Mouse (Mus musculus) inflammation-experienced regulatory T-cells, adult 6 months (primary cell): ENCODE measurements around the gene Tada2b. TPM values are rescaled to one million over a fixed set of nuclear protein-coding genes. Genes with fewer than 3 reads are reported as not detected.
A peak's percentile ranks its signal among the peaks of the same experiment; 100 is the strongest.

Source experiments
- ATAC-seq: one replicate; pipeline ENCODE4 v1.8.0; 2017
- polyA plus RNA-seq, 3 experiments: library from polyadenylated mRNA; unstranded; fragments of 100-300 nt; shearing (Covaris generic); gene quantifications; one replicate each; pipeline ENCODE4 v1.2.1; 2017

The Tada2b gene
- polyA plus RNA-seq, 3 experiments from 2014 or later, result 2.8 to 3.6 (median 3.5) TPM

DNA sequence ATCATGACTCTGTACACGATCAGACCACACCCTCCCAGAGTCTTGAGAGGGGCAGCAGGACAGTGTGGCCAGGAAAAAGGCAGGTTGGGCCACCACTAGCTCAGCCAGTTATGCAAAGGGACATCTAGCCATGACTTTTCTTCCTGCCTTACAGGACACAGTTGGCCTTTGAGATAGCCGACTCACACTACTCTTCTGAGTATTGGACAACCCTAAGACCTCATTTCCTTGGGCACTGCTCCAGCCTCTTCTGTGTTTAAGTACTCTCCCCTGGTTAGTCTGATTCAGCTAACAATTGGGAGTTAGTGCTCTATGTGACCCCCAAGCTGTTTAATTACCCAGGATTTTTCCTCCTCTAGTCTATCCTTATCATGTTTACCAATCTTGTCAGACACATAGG lies 4.3 kb downstream of the Tada2b start:
- no peak for ATAC-seq

- no peak for ATAC-seq
Observed at GRCm38 (mm10) chr5:36478540-36479420, 5.3 kb downstream of the Tada2b start.

DNA sequence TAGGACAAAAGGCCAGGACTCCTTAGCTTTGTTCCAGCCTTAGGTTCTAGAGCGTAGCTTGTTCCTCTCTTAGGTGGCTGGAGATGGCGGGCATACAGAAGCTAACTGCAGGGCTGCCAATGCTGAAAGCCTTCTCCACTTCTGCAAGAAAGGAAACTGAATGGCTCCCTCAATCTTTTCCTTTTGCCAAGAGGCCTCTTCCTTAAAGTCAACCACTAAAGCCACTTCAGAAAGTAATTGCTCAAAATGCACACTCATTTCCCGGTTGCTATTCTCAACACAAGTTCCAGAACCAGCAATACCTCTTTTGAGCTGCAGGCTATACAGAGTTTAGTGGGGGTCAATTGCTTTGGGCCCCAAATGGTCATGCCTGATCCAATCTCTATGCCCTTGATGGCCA lies 6.6 kb downstream of the Tada2b start:
- ATAC-seq, result no peak

DNA sequence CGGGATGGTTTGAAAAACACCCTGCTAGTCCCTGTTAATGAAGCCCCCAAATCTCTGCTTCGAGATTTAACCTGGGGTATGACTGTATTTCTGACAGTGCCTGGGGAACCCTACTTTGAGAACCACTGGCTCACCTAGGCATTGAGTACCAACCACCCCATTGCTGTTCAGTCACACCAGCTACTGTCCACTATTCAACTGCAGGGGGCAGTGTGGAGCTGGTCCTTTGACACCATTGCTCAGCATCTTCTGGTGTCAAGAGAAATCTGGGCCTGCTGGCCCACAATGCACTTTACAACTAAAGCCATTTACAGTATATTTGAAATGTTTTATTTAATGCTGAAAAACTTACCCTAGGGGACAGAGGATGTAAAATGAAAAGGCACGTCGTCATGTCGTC lies 9.8 kb downstream of the Tada2b start:
- peak; percentile 77 for ATAC-seq

DNA sequence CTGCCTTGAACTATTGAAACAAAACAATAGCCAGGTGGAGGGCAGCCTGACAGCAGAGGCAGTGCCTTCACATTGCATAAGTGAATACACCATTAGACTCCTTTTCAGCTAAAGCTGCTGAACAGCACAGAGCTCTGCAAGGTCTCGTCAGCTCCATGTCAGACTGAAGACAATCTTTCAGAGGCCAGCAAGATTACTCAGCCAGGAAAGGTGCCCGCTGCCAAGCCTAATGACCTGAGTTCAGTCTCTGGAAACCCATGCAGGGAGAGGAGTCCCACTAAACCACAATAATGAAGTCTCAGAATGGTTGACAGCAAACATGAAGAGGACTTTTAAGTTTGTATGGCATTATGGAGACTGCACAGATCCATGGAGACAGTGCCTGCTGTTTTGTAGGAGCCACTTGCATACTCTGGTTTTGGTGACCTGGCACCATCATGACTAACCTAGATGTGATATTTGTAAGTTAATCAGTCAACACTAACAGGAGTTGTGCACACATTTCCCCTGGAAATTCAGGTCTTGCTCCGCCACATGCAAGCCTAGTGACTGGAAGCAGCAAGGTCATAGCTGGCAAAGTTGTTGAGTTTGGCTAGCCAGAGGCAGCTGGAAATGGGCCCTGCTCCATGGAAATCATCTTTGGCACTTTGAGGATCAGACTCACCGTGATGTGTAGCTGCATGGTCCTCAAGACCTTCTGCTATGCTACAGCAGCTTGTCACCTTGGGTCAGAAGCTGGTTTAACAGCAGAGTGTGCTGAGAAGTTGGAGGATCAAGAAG lies 11.0 kb downstream of the Tada2b start:
- no peak for ATAC-seq

DNA sequence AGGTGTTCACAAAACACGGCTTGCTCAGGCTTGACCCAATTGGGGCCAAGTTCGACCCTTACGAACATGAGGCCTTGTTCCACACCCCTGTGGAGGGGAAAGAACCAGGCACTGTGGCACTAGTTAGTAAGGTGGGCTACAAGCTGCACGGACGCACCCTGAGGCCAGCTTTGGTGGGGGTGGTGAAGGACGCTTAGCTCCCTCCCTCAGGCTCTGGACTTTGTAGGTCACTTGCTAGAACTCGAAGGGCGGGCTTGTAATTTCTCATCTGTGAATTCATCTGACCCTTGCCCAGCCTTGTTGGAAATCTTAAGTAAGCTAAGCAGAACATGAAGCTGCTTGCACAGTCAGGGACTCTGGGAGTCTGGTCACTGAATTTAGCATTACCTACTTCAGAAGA lies 12.9 kb downstream of the Tada2b start:
- no peak for ATAC-seq

DNA sequence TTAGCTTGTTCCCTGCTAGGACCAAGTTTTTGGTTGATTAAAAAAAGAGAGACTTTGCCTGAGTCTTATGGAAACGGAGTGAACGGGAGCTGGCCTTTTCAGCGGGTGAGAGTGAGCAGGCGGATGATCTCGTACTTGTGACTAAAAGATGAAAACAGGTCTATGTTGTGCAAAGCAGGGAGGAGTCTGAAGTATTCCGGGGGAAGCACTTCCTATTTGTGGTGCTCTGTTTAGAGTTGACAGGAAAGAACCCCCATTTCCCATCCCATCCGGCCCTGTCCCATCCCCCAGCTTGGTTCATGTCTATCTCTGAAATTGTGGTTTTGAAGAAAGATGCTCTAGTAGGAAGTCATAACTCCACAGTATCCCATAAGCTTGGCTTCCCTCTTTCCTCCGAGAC lies 18.2 kb downstream of the Tada2b start:
- ATAC-seq, result no peak

- ATAC-seq, result peak; percentile 96
Observed at GRCm38 (mm10) chr5:36464709-36465661, 19.1 kb downstream of the Tada2b start, which contains the start of gene Grpel1. Gene Grpel1, plus strand, starts transcription at chr5:36464998.

DNA sequence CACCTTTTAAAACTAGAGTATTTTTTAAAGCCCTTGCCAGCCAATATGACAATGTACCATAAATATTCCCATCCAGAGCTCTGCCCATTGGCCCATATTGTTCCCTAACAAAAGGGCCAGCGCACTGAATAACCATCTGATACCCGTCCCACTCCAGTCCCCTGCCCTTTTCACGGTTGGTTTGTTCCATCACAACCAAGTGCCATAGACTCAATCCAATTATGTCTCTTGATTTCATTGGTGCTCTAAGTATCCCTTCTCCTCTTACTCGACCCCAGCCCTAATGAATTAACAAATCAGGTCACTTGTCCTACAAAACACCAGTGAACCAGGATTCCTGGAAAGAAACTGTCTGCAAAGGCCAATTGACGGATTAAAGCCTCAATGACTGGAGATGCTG lies 20.7 kb downstream of the Tada2b start:
- no peak for ATAC-seq

- peak; percentile 30 for ATAC-seq
Observed at GRCm38 (mm10) chr5:36462810-36463209, 21.3 kb downstream of the Tada2b start.

- no peak for ATAC-seq
Observed at GRCm38 (mm10) chr5:36461231-36461630, 22.9 kb downstream of the Tada2b start.

DNA sequence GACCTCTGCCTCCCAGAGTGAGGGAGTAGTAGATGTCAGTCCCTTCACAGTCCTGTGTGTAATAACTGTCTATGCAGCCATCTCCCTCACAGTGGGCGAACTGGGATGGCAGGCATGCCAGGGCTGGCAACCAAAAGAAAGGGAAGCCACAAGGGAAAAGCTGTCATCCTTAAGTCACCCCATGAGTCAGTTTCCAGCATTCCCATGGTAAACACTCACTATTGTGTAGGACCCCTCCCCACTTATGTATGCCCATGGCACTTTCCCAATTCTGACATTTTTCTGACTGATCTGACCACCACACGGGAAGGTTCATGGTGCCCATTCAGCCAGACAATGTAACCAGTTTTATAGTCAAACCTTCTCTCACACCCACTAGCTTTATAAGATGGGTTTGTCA lies 23.4 kb downstream of the Tada2b start:
- ATAC-seq, result no peak

- peak; percentile 61 for ATAC-seq
Observed at GRCm38 (mm10) chr5:36458926-36459325, 25.2 kb downstream of the Tada2b start.

DNA sequence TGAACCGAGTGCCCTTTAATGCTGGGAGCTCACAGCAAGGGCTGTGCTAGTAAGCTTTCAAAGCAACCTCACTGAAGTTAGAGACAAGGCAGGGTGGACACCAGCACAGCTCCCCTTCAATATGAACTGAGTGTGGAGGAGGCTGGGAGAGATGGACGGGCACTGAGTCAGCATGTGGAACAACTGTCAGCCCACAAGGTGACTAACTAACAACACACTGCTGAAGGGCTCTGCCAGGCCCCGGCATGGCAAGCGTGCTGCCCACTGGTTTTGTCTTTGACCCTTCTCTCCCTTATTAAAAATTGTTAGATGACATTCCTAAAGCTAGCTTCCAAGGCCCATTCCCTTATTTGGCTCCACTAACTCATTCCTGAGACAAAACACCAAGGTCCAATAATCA lies 26.4 kb downstream of the Tada2b start:
- ATAC-seq, result no peak

GRCm38 (mm10) chr5:36452821-36453220 lies 31.3 kb downstream of the Tada2b start:
- ATAC-seq, result no peak

GRCm38 (mm10) chr5:36451872-36452389 lies 32.2 kb downstream of the Tada2b start:
- no peak for ATAC-seq

DNA sequence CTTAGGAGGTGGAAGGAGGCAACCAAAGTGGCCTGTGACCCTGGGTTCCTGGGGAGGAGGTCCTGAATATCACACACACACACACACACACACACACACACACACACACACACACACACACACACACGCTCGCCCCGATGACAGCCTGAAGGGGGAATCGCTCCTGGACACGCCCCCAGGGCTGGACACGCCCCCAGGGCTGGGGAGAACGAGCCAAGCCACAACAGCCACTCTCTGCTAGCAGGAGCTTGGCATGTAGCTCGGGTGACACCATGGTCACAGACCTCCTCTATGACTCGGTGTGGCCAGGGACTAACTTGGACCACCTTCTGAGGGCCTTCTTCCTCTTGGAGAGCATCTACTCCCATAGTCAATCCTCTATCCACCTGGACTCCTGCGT lies 33.0 kb downstream of the Tada2b start:
- ATAC-seq, result no peak

DNA sequence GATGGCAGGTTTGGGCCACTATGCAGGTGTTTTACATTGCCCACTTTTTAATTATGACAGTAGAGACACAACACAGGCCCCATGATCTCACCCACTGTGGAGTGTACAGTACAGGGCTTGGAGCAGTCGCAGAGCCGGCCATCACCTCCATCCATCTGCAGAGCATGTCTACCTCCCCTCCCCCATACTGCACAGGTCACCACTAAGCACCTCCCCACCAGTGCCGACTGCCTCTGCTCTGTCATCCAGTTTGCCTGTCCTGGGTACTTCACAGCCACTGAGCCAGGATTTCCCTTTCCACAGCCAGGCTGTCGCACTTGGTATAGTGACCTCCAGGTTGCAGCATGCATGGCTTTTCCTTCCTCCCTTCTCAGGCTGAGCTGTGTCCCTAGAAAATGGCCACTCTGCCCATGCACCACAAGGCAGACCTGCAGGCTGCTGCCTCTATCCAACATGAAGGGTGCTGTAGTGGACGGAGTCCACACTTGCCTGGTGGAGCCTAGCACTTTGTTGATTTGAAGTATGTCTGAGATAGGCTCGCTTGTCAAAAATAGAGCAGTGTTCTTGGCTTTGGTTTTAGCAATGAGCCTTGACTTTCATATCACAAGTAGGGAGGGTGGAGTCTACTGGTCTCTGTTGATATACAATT lies 34.3 kb downstream of the Tada2b start:
- no peak for ATAC-seq

DNA sequence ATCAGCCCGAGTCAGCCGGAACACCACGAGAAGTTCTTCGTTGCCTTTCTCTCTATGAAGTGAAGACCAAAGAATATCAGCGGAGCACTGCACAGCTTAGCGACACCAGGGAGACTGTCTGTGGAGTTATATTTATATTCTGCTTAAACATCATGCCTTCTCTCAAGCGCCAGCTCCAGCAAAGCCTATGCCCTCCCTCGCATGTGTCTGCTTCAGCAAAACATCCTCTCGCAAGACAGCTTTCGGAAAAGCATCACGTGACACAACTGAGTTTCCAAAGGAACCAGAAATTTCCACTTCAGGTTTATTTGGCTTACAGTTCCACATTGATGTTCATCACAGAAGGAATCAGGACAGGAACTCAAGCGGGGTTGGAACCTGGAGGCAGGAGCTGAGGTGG lies 36.2 kb downstream of the Tada2b start:
- ATAC-seq, result no peak

- no peak for ATAC-seq
Observed at GRCm38 (mm10) chr5:36446166-36446890, 37.8 kb downstream of the Tada2b start.

DNA sequence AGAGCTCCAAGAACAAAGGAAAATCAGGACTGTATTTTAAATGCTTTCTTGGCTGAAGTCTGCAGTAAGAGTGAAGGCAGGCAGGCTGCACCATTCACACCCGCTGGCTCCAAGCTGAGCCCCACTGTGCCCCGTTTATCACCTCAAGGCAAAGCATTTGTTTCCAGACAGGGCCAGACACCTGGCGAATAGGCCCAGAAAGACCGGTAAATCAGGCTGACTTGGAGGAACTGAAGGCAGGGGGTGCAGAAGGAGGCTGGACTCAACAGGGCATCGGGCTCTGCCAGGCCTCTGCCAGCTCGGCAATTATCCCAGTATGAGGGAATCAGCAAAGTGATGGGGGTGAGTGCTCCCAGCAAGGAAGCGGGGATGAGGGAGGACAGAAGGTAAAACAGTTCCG lies 39.1 kb downstream of the Tada2b start:
- ATAC-seq, result no peak
